Mouse (Mus musculus) CH12.LX (cell line): ENCODE data around the gene Camkk2. TPM values are rescaled to one million over a fixed set of nuclear protein-coding genes. Genes with fewer than 3 reads are reported as not detected.

Experiments used
- DNase-seq: peaks from one replicate; pipeline ENCODE4 v3.0.0-alpha.2; 2013; ENCODE audit errors: extremely low read depth
- H3K27ac ChIP-seq: 2 replicates; pipeline ENCODE4 v1.5.1; 2012; ENCODE audit warnings: low read depth, mild to moderate bottlenecking, control low read depth, moderate library complexity; ENCODE audit not compliant: insufficient read depth
- H3K27me3 ChIP-seq: replicated peaks from 2 replicates; pipeline ENCODE3; 2012; ENCODE audit warnings: inconsistent platforms
- H3K36me3 ChIP-seq, 2 experiments: replicated peaks in 1 of 2; 2 replicates each; pipeline versions ENCODE3 to v1.6.1; 2012; ENCODE audit warnings: inconsistent platforms in 1 of 2, low read length in 1 of 2, mild to moderate bottlenecking in 1 of 2, mixed read lengths in 1 of 2, moderate library complexity in 1 of 2; ENCODE audit not compliant: control insufficient read depth in 1 of 2, insufficient read depth in 1 of 2
- H3K4me1 ChIP-seq, 2 experiments: 2 replicates each; pipeline ENCODE4 v1.6.1; 2012; ENCODE audit warnings: inconsistent platforms in 1 of 2, moderate library complexity in 1 of 2; ENCODE audit not compliant: insufficient read depth in 2 of 2, control insufficient read depth in 1 of 2
- H3K4me2 ChIP-seq: 2 replicates; pipeline ENCODE4 v1.6.1; 2012; ENCODE audit warnings: low read depth, mild to moderate bottlenecking, control low read depth; ENCODE audit not compliant: poor library complexity, insufficient read depth, severe bottlenecking
- H3K4me3 ChIP-seq, 3 experiments: fragments of 150-350 bp in 1 of 3; sonication (generic) in 1 of 3; replicated peaks in 1 of 3; 2 replicates each; pipeline versions ENCODE3 to v1.5.1; 2011 to 2012; ENCODE audit warnings: low read depth in 2 of 3, low read length in 2 of 3, mild to moderate bottlenecking in 2 of 3, moderate library complexity in 2 of 3, control low read depth in 1 of 3, improper control_type of control experiment in 1 of 3, inconsistent platforms in 1 of 3, mixed read lengths in 1 of 3; ENCODE audit not compliant: poor library complexity in 1 of 3
- H3K79me2 ChIP-seq: replicated peaks from 2 replicates; pipeline ENCODE4 v1.6.1; 2012; ENCODE audit warnings: mild to moderate bottlenecking, moderate library complexity; ENCODE audit not compliant: control insufficient read depth, poor library complexity, insufficient read depth, severe bottlenecking; ENCODE audit errors: extremely low read depth
- H3K9ac ChIP-seq: 2 replicates; pipeline ENCODE4 v1.6.1; 2012; ENCODE audit warnings: low read depth, mild to moderate bottlenecking, control low read depth, moderate library complexity; ENCODE audit not compliant: insufficient read depth
- H3K9me3 ChIP-seq: replicated peaks from 2 replicates; pipeline ENCODE3; 2012; ENCODE audit warnings: low read length, inconsistent platforms, mixed read lengths
- BHLHE40 ChIP-seq: IDR thresholded peaks from 2 replicates; pipeline ENCODE4 v1.6.1; 2011; ENCODE audit warnings: mild to moderate bottlenecking, low read depth, low read length, improper control_type of control experiment
- CHD2 ChIP-seq: IDR thresholded peaks from 2 replicates; pipeline ENCODE4 v1.6.1; 2011; ENCODE audit warnings: low read length, improper control_type of control experiment
- CTCF ChIP-seq, 2 experiments: IDR thresholded peaks in 1 of 2; conservative IDR thresholded peaks in 1 of 2; 2 replicates each; pipeline ENCODE4 v1.5.1; 2011 to 2012; ENCODE audit warnings: low read depth in 2 of 2, low read length in 2 of 2, improper control_type of control experiment in 1 of 2, inconsistent platforms in 1 of 2, mild to moderate bottlenecking in 1 of 2, moderate library complexity in 1 of 2
- E2F4 ChIP-seq: IDR thresholded peaks from 2 replicates; pipeline ENCODE4 v1.6.1; 2011; ENCODE audit warnings: low read depth, low read length, improper control_type of control experiment; ENCODE audit not compliant: insufficient replicate concordance
- ELF1 ChIP-seq: IDR thresholded peaks from 2 replicates; pipeline ENCODE4 v1.6.1; 2014; ENCODE audit warnings: low read depth, mild to moderate bottlenecking, inconsistent platforms, low read length, improper control_type of control experiment
- GABPA ChIP-seq: IDR thresholded peaks from 2 replicates; pipeline ENCODE4 v1.6.1; 2012; ENCODE audit warnings: low read depth, low read length, improper control_type of control experiment, inconsistent platforms; ENCODE audit not compliant: insufficient replicate concordance
- IRF4 ChIP-seq: IDR thresholded peaks from 2 replicates; pipeline ENCODE4 v1.6.1; 2014; ENCODE audit warnings: low read depth, mild to moderate bottlenecking, inconsistent platforms, low read length, improper control_type of control experiment
- MAFK ChIP-seq: IDR thresholded peaks from 2 replicates; pipeline ENCODE4 v1.6.1; 2011; ENCODE audit warnings: low read length, improper control_type of control experiment; ENCODE audit not compliant: insufficient replicate concordance
- MAX ChIP-seq: IDR thresholded peaks from 2 replicates; pipeline ENCODE4 v1.6.1; 2011; ENCODE audit warnings: low read length, improper control_type of control experiment
- MAZ ChIP-seq: IDR thresholded peaks from 2 replicates; pipeline ENCODE4 v1.6.1; 2012; ENCODE audit warnings: low read depth, mild to moderate bottlenecking, inconsistent platforms, low read length, improper control_type of control experiment, moderate library complexity
- MXI1 ChIP-seq: IDR thresholded peaks from 2 replicates; pipeline ENCODE4 v1.6.1; 2011; ENCODE audit warnings: mild to moderate bottlenecking, low read depth, low read length, improper control_type of control experiment
- NELFE ChIP-seq: IDR thresholded peaks from 2 replicates; pipeline ENCODE4 v1.6.1; 2011; ENCODE audit warnings: low read depth, low read length, improper control_type of control experiment
- NRF1 ChIP-seq: IDR thresholded peaks from 2 replicates; pipeline ENCODE4 v1.6.1; 2014; ENCODE audit warnings: low read depth, mild to moderate bottlenecking, inconsistent platforms, low read length, improper control_type of control experiment, moderate library complexity
- POLR2A ChIP-seq: IDR thresholded peaks from 2 replicates; pipeline ENCODE4 v1.6.1; 2011; ENCODE audit warnings: low read depth, mild to moderate bottlenecking, improper control_type of control experiment, low read length
- RCOR1 ChIP-seq: conservative IDR thresholded peaks from 2 replicates; pipeline ENCODE4 v1.6.1; 2012; ENCODE audit warnings: low read depth, mild to moderate bottlenecking, inconsistent platforms, low read length, improper control_type of control experiment
- SIN3A ChIP-seq: IDR thresholded peaks from 2 replicates; pipeline ENCODE4 v1.6.1; 2012; ENCODE audit warnings: low read length, improper control_type of control experiment, inconsistent platforms
- ZNF384 ChIP-seq: IDR thresholded peaks from 2 replicates; pipeline ENCODE4 v1.6.1; 2012; ENCODE audit warnings: low read depth, low read length, improper control_type of control experiment, inconsistent platforms
- dilution Hi-C: fragments of 300-500 bp; cut with MboI; formaldehyde crosslinking; loops from 2 replicates; pipeline ENCODE4 v1.14.3; 2020; ENCODE audit warnings: low sequenced_read_pairs; ENCODE audit not compliant: extremely low pct_unique_long_range_greater_than_20kb, extremely low pct_ligation_motif_present
- in situ Hi-C: fragments of 300-500 bp; cut with MboI; formaldehyde crosslinking; loops from 3 replicates; pipeline ENCODE4 v1.14.3; 2019; ENCODE audit warnings: low sequenced_read_pairs, low pct_ligation_motif_present, low pct_unique_long_range_greater_than_20kb, mixed read lengths
- polyA plus RNA-seq: library from polyadenylated mRNA; unstranded; fragments of >175 nt; gene quantifications from 2 replicates; pipeline ENCODE4 v1.2.1, GENCODE M21; 2012; ENCODE audit warnings: low read depth; ENCODE audit not compliant: insufficient read length
- total RNA-seq, 2 experiments: library from RNA; depleted of rRNA; stranded (reverse); fragments of 300-350 nt in 1 of 2; fragments of >200 nt in 1 of 2; gene quantifications; 2 replicates each; pipeline ENCODE4 v1.2.3; 2012 to 2014

Gene Camkk2
- total and polyA plus RNA-seq, 3 experiments: 8.6 to 12.7 (median 12.3) TPM

DNA sequence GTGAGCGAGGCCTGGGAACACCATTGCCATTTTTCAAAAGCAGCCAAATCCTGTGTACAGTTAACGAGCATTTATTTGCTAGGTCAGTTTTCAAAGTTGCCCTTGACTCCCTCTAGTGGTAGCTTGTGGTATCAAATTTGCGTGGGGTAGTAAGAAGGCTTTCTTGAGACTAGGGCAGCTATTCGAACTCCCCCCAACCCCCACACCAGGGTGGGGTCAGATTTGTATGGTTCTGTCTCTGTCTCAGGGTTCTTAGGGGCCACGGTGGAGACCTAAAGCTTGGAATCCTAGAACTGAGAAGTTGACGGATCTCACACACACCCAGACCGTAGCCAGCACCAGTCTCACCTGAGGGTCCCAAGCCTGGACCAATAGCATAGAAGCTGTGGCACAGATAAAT, 53.1 kb downstream of the Camkk2 start (continued):
- TF ChIP-seq MAZ: no peak
- TF ChIP-seq, all 38 proteins: peak for 5

DNA sequence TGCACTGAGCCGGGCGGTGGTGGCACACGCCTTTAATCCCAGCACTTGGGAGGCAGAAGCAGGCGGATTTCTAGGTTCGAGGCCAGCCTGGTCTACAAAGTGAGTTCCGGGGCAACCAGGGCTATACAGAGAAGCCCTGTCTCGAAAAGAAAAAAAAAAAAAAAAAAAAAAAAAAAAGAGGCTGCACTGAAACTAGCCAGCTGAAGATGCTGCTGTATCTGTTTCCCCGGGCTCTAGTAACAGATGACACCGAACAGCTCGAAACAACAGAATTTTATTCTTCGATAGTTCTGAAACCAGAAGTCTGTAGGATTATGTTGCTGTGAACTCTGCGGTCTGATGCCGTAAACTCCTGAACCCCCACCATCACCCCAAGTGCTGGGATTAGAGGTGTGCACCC, 53.8 kb downstream of the Camkk2 start:
- peaks cover 0 to 3% of the 10 kb centered on the region in 2 experiments; a peak in 1 of 4 replicates for H3K4me1 ChIP-seq
- H3K9me3 ChIP-seq: no peaks in the 10 kb centered on the region
- in situ Hi-C loops (no loop called here), dilution Hi-C loops (no loop called here)
- H3K27me3 ChIP-seq: no peaks in the 10 kb centered on the region
- H3K27ac ChIP-seq: no peak overlapping the region
- H3K79me2 ChIP-seq: no peaks in the 10 kb centered on the region
- peaks cover 0 to 60% of the 10 kb centered on the region in 2 experiments for H3K36me3 ChIP-seq
- H3K9ac ChIP-seq: no peak overlapping the region
- no peak overlapping the region for H3K4me3 ChIP-seq
- DNase-seq: no peak
- TF ChIP-seq ZNF384 (peak; percentile 25; the same call in 1 of the 2 replicates), NELFE (no peak), GABPA (no peak), RCOR1 (no peak)
- no peak overlapping the region for H3K4me2 ChIP-seq

DNA sequence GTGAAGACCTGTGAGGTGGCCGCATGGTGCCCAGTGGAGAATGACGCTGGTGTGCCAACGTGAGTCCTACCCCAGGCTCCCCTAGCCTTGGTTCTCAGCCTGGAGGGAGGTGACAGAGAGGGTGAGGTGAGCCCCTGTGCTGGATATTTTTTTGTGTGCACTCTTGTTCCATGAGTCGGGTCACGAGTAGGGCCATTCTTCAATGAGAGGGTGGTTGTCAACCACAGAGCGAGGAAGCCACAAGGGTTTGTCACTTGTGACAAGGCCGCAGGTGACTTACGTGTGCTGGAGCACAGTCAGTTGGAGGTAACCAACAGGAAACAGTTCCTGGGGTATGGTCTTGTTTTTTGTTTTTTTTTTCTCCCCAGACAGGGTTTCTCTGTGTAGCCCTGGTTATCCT, 60.0 kb downstream of the Camkk2 start:
- Histone ChIP-seq H3K9me3 (peaks cover 6% of the 10 kb centered on the region), H3K4me2 (no peak overlapping the region)

DNA sequence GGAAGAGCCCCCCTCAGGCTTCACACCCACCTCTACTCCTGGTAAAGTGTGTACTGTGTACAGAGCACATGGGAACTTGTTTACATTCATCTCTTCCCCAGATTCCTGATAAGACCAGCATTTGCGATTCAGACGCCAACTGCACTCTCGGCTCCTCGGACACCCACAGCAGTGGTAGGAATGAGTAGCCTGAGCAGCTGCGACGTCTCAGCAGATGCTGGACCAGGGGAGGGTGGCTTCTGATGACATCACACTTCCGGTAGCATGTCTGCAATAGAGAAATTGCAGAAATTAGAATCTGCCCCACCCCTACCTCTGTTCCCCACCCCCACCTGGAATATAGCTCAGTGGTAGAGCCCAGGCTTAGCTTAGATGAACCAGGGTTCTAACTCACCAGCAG, 60.8 kb downstream of the Camkk2 start:
- Histone ChIP-seq H3K36me3 (peaks cover 2 to 60% of the 10 kb centered on the region in 2 experiments), H3K27me3 (no peaks in the 10 kb centered on the region), H3K9ac (no peak overlapping the region), H3K4me3 (no peak overlapping the region), H3K27ac (no peak overlapping the region), H3K79me2 (no peaks in the 10 kb centered on the region), H3K4me1 (peaks cover 3 to 31% of the 10 kb centered on the region in 2 experiments), H3K4me2 (no peak overlapping the region), H3K9me3 (peaks cover 8% of the 10 kb centered on the region)
- DNase-seq: no peak
- dilution Hi-C loops (no loop called here), in situ Hi-C loops (loop anchor here (10.0 kb wide), 1 partner anchor 74 kb away; the partner anchor contains the start of gene P2rx7)
- TF ChIP-seq RCOR1 (no peak), POLR2A (no peak), BHLHE40 (no peak), MAX (no peak), SIN3A (no peak), ZNF384 (no peak), NELFE (no peak), CHD2 (no peak), NRF1 (no peak), CTCF (conservative IDR thresholded peaks at IDR 0.05 in 1 of 2, IDR thresholded peaks at IDR 0.05 in 1 of 2; ENCODE audit: low read depth in 2 of 2, low read length in 2 of 2) (no peak), MAFK (no peak), IRF4 (no peak), MXI1 (no peak), MAZ (no peak), E2F4 (no peak)

More for the DNA sequence above, 60.0 kb downstream of the Camkk2 start:
- H3K27ac ChIP-seq: no peak overlapping the region
- H3K36me3 ChIP-seq: peaks cover 2 to 59% of the 10 kb centered on the region in 2 experiments
- no peak overlapping the region for H3K9ac ChIP-seq
- no peak for DNase-seq
- peaks cover 3 to 31% of the 10 kb centered on the region in 2 experiments for H3K4me1 ChIP-seq
- no peaks in the 10 kb centered on the region for H3K27me3 ChIP-seq
- no peak overlapping the region for H3K4me3 ChIP-seq
- in situ Hi-C loops: loop anchor here (10.0 kb wide), 1 partner anchor 74 kb away; the partner anchor contains the start of gene P2rx7
- dilution Hi-C loops: no loop called here
- TF ChIP-seq ELF1: no peak
- TF ChIP-seq SIN3A: no peak
- no peaks in the 10 kb centered on the region for H3K79me2 ChIP-seq
